Mouse (Mus musculus) heart, adult 8-10 months (tissue): ENCODE measurements around the gene Ctnnbl1. TPM values are rescaled to one million over a fixed set of nuclear protein-coding genes. Genes with fewer than 3 reads are reported as not detected.
A peak's percentile ranks its signal among the peaks of the same experiment; 100 is the strongest.

Experiments
- DNase-seq: peaks from one replicate; pipeline ENCODE4 v3.0.0; 2022; ENCODE audit warnings: low spot score
- total RNA-seq, 4 experiments: library from RNA; stranded (reverse); gene quantifications; 2 replicates each; pipeline ENCODE4 v1.2.4; 2022

The Ctnnbl1 gene
- total RNA-seq, 4 experiments from 2014 or later, result 8.9 to 14.3 (median 10.1) TPM

- no peak for DNase-seq
Measured at GRCm38 (mm10) chr2:157750481-157750880, 13.3 kb downstream of the Ctnnbl1 start.

- DNase-seq, result no peak
Measured at GRCm38 (mm10) chr2:157750926-157751588, 13.9 kb downstream of the Ctnnbl1 start.

DNA sequence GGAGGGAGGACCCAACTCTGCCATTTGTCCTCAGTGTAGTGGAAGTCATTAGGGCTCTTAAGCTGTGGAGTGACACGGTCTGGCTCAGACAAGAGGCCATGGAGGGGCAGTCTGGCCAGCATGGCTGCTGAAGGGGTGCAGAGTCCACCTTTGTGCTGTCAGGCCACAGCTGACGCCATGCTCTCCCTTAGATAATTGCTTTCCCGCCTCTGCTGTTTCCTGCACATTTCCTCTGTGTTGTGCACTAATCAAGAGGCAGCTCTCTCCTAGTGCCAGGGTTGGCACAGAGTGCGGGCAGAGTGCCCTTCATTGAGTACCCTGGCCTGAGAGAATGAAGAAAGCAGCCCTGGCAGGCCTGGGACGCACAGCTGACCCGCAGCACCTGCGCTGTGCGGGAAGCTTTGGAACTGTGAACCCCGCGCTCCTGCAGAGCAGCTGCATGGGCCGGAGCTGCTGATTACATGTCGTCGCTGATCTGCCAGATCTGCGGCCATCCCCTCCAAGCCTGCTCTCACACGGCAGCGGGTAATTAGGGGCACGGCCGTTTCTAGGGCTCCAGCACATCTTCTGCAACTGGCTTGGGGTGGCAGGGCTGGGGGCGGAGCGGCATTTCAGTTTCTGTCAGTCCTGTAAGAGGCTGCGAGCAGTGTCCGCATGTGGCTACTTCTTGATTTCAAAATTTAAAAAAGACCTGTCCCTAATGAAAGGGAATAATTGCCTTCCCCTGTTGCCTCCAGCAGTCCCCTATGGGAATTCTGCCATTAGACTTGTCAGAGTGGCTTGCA lies 14.6 kb downstream of the Ctnnbl1 start:
- DNase-seq, result peak; percentile 46

- no peak for DNase-seq
Measured at GRCm38 (mm10) chr2:157752374-157752743, 15.2 kb downstream of the Ctnnbl1 start.

- no peak for DNase-seq
Measured at GRCm38 (mm10) chr2:157755771-157756170, 18.6 kb downstream of the Ctnnbl1 start.

DNA sequence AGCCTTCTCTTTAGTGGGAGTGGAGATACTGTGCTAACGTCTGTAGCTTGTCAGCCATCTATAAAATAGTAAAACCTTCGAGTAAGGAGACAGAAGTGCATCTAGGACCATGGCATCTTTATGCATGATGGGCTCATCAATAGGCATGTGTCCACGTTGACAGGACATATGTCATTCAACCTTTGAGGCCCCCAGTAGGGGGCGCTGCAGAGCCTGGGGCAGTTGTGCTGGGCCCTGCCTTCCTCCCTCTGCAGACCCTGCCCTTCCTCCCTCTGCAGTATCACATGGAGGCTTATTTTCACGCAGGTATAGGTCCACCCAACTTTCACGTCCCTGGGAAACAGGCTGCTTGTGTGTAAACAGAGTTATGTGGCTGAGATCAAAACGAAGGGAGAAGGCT lies 19.0 kb downstream of the Ctnnbl1 start:
- no peak for DNase-seq

DNA sequence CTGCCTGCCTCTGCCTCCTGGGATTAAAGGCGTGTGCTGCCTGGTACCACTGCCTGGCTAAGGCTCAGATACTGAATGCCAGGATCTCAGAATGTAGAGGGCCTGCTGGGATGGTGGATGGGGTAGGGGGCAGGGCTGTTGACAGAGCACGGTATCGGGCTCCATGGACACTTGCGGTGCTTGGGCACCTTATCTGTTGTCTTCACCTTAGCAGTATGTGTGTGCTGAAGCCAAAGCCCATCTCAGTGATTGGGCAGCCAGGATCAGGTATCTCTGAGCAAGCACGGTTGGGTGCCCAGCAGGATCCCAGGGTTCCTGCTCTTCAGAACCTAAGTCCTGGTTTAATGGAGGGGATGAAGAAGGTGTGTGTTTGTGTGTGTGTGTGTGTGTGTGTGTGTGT lies 21.2 kb downstream of the Ctnnbl1 start:
- DNase-seq, result no peak

GRCm38 (mm10) chr2:157759717-157760116 lies 22.5 kb downstream of the Ctnnbl1 start:
- DNase-seq, result no peak

GRCm38 (mm10) chr2:157762903-157763302 lies 25.7 kb downstream of the Ctnnbl1 start:
- no peak for DNase-seq

DNA sequence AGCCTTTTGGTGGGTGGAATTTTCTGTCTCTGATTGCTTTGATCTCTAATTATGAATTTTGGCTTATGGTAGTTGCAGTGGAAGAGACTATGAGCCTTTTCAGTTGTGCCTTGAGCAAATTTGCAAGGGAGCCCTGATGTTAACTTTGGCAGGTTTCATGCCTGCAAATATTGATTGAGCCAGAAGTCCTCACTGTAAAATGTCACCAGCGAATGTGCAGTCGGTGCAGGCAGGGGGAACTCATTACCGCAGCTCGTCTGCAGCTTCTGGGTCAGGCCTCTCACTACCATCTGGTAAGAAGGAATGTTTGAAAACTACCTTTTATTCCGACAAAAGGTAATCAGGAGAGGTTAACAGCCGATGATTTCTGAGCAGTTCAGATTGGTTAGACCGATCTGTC lies 29.4 kb downstream of the Ctnnbl1 start:
- DNase-seq, result no peak

- DNase-seq, result no peak
Measured at GRCm38 (mm10) chr2:157768682-157769429, 31.7 kb downstream of the Ctnnbl1 start.

GRCm38 (mm10) chr2:157770761-157771160 lies 33.6 kb downstream of the Ctnnbl1 start:
- no peak for DNase-seq

GRCm38 (mm10) chr2:157773661-157774060 lies 36.5 kb downstream of the Ctnnbl1 start:
- no peak for DNase-seq

DNA sequence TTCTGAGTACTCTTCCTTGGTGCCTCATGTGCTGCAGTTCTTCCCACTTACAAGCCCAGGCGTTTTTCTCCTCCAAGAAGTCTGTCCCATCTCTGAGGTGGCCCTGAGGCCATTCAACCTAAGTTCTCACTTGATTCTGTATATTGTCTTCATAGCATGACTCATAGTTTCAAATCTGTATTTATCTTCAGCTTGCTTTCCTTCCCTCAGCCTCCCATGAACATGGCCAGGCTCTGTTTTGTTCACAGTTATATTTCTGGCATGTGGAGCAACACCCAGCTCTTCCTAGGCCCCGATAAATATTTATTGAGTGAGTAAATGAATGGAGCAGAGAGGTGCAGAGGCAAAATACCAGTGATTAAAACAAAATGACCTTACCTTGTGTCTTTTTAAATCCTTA lies 38.8 kb downstream of the Ctnnbl1 start:
- DNase-seq, result no peak

- DNase-seq, result no peak
Measured at GRCm38 (mm10) chr2:157780956-157781355, 43.8 kb downstream of the Ctnnbl1 start.

GRCm38 (mm10) chr2:157783152-157783551 lies 46.0 kb downstream of the Ctnnbl1 start:
- DNase-seq, result no peak

GRCm38 (mm10) chr2:157784238-157784637 lies 47.0 kb downstream of the Ctnnbl1 start:
- no peak for DNase-seq

DNA sequence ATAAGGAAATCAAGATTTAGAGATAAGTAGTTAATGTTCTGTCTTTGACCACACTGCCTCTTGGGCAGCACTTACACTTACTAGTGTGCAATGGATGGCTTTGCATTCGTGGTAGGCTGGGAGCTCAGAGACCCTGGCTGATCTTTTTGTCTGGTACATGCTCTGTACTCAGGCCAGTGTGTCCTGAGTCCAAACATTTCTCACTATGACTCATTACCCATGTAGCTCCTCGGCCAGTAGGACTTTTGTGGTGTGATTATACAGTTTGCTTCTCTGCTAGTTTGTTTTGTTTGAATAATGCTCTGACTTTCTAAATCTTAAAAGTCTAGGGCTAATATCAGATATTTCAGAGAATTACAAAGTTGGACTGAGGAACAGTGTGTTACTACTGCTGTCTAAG lies 47.4 kb downstream of the Ctnnbl1 start:
- no peak for DNase-seq

DNA sequence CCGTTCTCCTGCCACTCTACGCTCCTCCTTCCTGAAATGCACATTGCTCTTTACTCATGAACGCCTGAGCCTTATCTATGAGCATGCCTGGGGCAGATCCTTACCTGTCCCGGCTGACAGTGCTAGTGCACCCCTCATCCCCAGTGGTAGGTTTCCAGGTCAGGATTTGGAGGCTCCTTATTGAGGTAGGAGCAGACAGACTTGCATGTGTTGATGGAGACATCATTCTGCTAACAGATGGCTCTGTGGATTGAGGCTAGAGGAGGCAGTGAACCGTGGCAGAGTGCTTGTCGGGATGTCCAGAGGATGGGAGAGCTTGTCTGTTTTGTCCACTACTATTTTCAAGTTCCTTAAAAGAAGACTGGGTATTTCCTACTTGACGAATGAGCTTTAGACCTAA lies 52.0 kb downstream of the Ctnnbl1 start:
- no peak for DNase-seq

- no peak for DNase-seq
Measured at GRCm38 (mm10) chr2:157790836-157791495, 53.8 kb downstream of the Ctnnbl1 start.

GRCm38 (mm10) chr2:157791528-157792162 lies 54.4 kb downstream of the Ctnnbl1 start:
- no peak for DNase-seq
